Mouse (Mus musculus): ENCODE measurements around the gene Sh2b2.

Sh2b2 gene

GRCm38 (mm10) chr5:136183766-136184165, 62.6 kb downstream of the Sh2b2 start:
- intact Hi-C loops (cut with DNase I): no loop called here

DNA sequence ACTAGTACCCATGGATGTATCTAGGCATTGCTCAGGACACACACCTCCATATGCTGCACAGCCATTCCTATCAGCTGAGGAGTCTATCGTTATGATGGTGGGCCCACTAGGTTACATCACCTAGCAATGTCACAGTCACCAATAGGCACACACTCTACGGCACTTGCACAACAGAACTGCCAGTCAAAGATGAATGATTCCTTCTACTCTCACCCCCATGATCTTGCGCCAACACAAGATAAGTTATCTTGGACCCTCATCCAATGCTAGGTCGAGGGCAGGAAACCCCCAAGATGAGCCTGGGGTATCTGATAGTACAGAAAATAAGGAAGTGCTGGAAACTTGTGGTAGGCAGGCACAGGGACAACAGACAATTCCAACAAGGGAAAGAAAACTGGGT, 63.5 kb downstream of the Sh2b2 start:
- intact Hi-C loops (cut with DNase I): no loop called here

- intact Hi-C loops (cut with DNase I): no loop called here
Observed at GRCm38 (mm10) chr5:136182049-136182448, 64.3 kb downstream of the Sh2b2 start.

DNA sequence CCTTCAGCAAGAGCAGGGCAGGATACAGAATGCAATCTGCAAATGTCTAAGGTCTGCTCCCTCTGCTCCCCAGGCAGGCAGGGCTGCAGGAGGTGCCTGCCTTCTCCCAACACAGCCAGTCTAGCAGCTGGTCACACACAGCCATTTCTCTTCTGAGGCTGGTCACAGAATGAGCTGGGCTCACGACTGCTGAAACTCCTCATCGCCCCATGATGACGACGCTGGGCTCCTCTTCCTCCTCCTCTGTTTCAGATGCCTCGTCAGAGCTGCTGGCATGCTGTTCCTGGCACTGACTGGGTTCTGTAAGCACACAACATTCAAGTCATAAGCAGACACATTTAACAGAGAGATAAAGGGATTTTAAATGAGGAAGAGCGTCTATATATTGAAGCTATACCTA, 65.2 kb downstream of the Sh2b2 start:
- intact Hi-C loops (cut with DNase I): no loop called here

DNA sequence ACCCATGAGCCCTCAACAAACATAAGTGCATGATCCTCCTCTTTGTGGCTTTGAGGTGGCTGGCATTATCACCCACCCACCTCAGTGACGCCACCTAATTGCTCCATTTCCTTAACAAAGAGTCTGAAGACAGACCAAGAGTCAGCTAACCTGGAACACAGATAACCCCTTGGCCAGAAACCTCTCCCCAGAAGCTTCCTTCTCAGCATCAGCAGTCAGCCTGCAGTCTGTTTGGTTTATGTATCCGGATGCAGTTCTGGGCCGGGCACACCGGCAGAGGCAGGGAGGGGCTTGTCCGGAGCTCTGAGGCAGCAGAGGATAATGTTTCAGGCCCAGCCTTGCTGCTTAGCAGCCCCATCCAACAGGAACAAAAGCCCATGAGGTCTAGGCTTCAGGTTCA, 66.8 kb downstream of the Sh2b2 start:
- intact Hi-C loops (cut with DNase I): no loop called here

DNA sequence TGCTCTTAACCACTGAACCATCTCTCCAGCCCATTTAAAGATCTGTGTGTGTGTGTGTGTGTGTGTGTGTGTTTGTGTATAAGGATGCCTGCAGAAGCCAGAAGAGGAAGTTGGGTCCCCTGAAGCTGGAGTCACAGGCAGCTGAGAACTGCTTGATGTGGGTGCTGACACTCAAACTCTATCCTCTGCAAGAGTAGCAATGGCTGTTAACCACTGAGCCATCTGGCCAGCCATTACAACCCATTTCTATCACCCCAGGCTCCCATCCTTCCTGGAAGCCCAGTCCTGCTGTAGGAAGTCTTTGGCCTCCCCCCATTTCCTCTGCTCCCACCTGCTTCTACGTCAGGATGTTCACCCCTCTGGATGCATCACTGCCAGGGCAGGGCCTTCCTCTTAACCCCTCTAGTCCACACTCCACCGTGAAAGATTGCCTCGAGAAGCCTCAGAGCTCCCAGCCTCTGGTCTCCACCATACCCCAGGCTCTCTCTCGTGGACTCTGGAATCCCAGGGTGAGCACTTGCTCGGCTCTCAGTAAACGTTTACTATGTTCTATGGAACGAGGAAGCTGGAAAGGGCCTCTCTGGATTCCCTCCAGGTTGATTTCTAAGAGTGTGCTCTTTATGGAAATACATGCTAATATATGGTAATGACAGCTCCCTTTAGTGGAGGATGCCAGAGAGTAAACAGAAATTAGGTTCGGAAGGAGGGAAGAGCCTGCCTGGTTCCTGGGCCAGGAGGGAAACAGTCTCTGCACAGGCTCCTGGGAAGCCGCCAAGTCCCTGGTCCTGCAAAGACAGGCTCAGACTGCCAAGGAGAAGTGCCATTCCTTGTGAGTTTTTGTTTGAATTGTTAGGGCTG, 72.5 kb downstream of the Sh2b2 start:
- intact Hi-C loops (cut with DNase I): no loop called here

GRCm38 (mm10) chr5:136172939-136173338, 73.4 kb downstream of the Sh2b2 start:
- intact Hi-C loops (cut with DNase I): no loop called here

DNA sequence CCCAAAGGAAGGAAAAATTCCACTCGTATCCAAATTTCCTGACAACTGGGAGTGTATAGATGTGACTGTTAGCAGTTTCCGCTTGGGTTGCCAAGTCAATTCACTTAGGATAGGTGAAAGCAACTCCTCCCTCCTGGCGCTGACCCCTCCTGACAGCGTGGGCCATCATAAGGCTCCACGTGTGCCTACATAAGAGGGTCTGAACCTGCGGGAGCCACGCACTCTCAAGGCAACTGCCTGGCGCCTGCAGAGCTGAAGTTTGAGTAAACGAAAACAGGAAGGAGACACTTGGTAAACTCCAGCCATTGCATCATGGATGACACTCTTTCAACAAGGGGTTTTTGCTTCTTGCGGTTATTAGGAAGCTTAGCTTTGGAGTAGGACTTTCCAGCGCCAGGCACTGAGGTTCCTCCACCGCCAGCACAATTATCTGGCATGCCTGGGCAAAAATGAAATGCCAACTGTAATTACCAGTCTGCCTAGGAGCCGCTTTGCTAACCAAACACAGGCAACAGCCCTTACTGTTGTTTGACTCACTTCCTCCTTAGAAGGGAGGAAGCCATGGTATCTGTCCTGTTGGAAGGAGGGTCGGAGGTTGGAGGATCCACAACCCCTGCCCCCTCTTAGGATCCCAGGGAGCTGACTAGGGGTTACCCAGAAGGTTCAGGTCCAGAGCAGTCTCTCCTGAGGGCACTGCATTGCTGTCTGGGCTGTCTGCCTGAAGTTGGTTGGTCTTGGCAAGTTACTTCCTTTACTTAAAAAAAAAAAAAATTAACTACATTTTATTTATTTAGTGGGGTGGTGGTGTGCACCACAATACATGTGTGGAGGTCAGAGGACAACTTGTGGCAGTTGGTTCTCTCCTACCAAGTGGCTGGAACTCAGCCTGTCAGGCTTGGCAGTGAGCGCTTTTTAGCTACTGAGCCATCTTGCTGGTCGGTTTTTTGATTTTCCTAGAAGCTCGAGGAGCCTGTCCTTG, 74.7 kb downstream of the Sh2b2 start:
- intact Hi-C loops (cut with DNase I): no loop called here

- intact Hi-C loops (cut with DNase I): no loop called here
Observed at GRCm38 (mm10) chr5:136170512-136171362, 75.6 kb downstream of the Sh2b2 start, which contains the start of gene Orai2. Orai2 (minus strand) TSS chr5:136170713.

DNA sequence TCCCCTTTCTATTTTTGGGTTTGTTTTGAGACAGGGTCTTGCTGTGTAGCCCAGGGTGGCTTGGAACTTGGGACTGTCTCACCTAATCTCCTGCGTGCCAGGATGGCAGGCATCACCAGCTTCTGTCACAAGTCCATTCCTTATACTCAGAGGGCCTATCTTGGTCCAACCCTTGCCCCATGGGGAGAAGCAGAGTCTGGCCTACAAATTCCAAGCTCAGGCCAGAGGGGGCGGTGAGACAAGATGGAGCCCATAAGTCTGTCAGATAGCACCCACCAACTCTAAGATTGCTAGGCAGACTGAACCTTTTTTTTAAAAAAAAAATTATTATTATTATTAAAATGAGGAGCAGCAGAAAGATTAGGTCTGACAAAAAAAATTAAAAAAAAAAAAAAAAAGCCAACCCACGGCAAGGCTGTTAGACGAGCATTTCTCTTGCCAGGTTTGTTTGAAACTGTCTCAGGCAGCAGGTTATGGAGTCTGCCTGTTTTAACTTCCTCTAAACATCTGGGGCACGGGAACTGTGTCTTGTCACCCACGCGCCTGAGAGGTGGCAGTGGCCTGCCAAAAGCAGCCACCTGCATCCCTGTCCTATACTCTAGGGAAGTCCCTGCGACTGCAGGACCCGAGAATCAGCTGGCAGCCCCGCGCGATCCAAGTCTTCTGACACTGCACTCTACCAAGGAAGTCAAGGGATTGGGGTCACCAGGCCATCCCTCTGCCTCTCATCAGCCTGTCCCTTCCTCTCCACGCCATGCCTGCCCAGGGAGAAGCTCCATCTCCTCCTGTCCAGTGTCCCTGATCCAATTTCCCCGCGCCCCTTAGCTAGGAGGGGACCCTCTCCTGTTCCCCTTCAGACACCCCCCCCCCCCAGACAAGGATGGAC, 76.5 kb downstream of the Sh2b2 start:
- intact Hi-C loops (cut with DNase I): no loop called here
